Mouse (Mus musculus) embryonic facial prominence, embryonic 10.5 days (tissue): Measurements from ENCODE around the gene Pbx1. TPM values are rescaled to one million over a fixed set of nuclear protein-coding genes. Genes with fewer than 3 reads are reported as not detected.

Experiments used
- DNase-seq: peaks from one replicate; pipeline ENCODE4 v3.0.0-alpha.2; 2017; ENCODE audit warnings: low spot score
- H3K27ac ChIP-seq: fragments of 300-500 bp; sonication (generic); replicated peaks from 2 replicates; pipeline ENCODE4 v1.5.1; 2016; ENCODE audit warnings: mild to moderate bottlenecking
- H3K27me3 ChIP-seq: fragments of 300-500 bp; sonication (generic); replicated peaks from 2 replicates; pipeline ENCODE4 v1.6.1; 2016; ENCODE audit warnings: low read depth, mild to moderate bottlenecking; ENCODE audit not compliant: poor library complexity, severe bottlenecking
- H3K36me3 ChIP-seq: fragments of 300-500 bp; sonication (generic); replicated peaks from 2 replicates; pipeline ENCODE4 v1.6.1; 2016; ENCODE audit warnings: mild to moderate bottlenecking, moderate library complexity
- H3K4me1 ChIP-seq: fragments of 300-500 bp; sonication (generic); 2 replicates; pipeline ENCODE4 v1.6.1; 2016
- H3K4me3 ChIP-seq: fragments of 300-500 bp; sonication (generic); 2 replicates; pipeline ENCODE4 v1.5.1; 2016; ENCODE audit warnings: mild to moderate bottlenecking, moderate library complexity
- H3K9me3 ChIP-seq: fragments of 300-500 bp; sonication (generic); 2 replicates; pipeline ENCODE4 v1.6.1; 2016; ENCODE audit warnings: mild to moderate bottlenecking
- WGBS: fragments of 180-500 bp; shearing (Covaris S2); methylation state at CpG from one replicate; pipeline ENCODE4 v1.1.7; 2016; 5-methylcytosine and 5-hydroxymethylcytosine counted together
- polyA plus RNA-seq: library from polyadenylated mRNA; unstranded; fragments of >200 nt; fragmentation: Nextera tagmentation; extraction: Ambion mirVana; gene quantifications from 2 replicates; pipeline ENCODE4 v1.2.1, GENCODE M21; 2016

Pbx1 gene
- polyA plus RNA-seq, 1 experiment from 2014 or later = 41.6 TPM

GRCm38 (mm10) chr1:168078746-168079393 lies 353.2 kb downstream of the Pbx1 start:
- H3K4me3 ChIP-seq = no peak overlapping the region
- DNase-seq = no peak
- H3K4me1 ChIP-seq = 0 out of 2 replicates have a peak, but pooled peaks cover 4% of the 10 kb centered on the region
- WGBS = 60% methylated on average over 10 of the region's 10 CpGs
- H3K36me3 ChIP-seq = no peaks in the 10 kb centered on the region
- H3K27me3 ChIP-seq = no peaks in the 10 kb centered on the region; the same call in 1 of the 2 replicates
- H3K27ac ChIP-seq = no peak overlapping the region
- no peaks in the 10 kb centered on the region for H3K9me3 ChIP-seq

- no peaks in the 10 kb centered on the region for H3K36me3 ChIP-seq
- WGBS = 83% methylated on average over 5 of the region's 5 CpGs
- H3K4me3 ChIP-seq = no peak overlapping the region
- DNase-seq = no peak
- H3K27ac ChIP-seq = no peak overlapping the region
- no peaks in the 10 kb centered on the region for H3K9me3 ChIP-seq
- no peaks in the 10 kb centered on the region for H3K27me3 ChIP-seq
- peaks cover 4% of the 10 kb centered on the region; the same call in 1 of the 2 replicates for H3K4me1 ChIP-seq
Measured at GRCm38 (mm10) chr1:168071974-168072373, 360.1 kb downstream of the Pbx1 start.

DNA sequence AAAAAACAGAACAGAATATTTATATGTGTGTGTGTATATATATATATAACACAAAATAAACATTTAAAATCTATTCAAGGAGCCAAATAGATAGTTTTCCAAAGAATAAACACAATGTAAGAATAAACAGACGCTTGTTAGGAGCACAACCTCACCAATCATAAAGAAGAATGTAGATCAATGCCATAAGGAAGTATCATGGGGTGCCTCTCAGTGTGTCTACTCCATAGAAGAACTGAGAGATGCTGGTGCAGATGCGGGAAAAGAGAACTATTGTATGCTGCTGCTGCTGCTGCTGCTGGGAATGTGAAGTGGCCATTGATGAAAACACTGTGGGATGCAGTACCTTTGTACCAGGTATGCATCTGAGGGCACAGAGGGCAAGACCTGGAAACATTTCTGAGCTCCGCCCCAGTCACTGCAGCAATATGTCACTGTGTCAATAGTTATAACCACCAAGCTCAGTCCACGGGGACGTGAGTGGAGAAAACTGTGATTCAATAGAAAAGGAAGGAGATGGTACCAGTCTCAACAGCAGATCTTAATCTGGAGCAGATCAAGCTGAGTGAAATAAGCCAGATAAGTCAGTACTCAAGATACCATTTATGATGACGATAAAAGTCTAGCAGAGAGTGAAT lies 361.7 kb downstream of the Pbx1 start:
- Histone ChIP-seq H3K27me3 (no peaks in the 10 kb centered on the region), H3K27ac (no peak overlapping the region), H3K36me3 (no peaks in the 10 kb centered on the region), H3K9me3 (no peaks in the 10 kb centered on the region), H3K4me3 (no peak overlapping the region), H3K4me1 (peaks cover 4% of the 10 kb centered on the region; the same call in 1 of the 2 replicates)
- 85% methylated on average over 6 of the region's 6 CpGs for WGBS
- no peak for DNase-seq

DNA sequence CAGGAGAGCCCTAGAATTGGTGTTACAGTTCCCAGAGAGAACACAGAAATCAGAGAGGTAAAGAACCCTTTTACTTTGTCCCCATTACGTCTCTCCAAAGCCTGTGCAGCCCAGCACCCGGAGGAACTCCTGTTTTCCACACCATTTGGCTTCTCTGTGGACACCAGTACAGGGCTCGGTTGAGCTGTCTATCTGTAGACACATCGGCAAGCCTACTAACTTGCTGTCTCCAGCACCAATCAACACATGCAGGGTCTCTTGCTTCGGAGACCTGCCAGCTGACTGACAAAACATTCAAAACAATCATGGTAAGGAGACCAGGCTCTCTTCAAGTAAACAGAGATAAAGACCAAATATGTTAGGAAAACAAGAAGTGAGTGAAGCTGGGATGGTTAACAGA lies 362.3 kb downstream of the Pbx1 start:
- Histone ChIP-seq H3K27me3 (no peaks in the 10 kb centered on the region), H3K36me3 (no peaks in the 10 kb centered on the region), H3K9me3 (no peaks in the 10 kb centered on the region), H3K4me1 (peaks cover 4% of the 10 kb centered on the region; the same call in 1 of the 2 replicates), H3K4me3 (no peak overlapping the region), H3K27ac (no peak overlapping the region)
- 80% methylated on average over 5 of the region's 5 CpGs for WGBS
- DNase-seq = no peak
